Mouse (Mus musculus): ENCODE data around the gene Pisd. TPM values are rescaled to one million over a fixed set of nuclear protein-coding genes. Genes with fewer than 3 reads are reported as not detected.
"Not testable (repeated sequence)": the region's sequence is repeated elsewhere in the genome, so short reads cannot be mapped to it uniquely, and the experiment has no call there.

Gene Pisd
- total RNA-seq, 1 experiment from 2014 or later: 19.7 TPM

DNA sequence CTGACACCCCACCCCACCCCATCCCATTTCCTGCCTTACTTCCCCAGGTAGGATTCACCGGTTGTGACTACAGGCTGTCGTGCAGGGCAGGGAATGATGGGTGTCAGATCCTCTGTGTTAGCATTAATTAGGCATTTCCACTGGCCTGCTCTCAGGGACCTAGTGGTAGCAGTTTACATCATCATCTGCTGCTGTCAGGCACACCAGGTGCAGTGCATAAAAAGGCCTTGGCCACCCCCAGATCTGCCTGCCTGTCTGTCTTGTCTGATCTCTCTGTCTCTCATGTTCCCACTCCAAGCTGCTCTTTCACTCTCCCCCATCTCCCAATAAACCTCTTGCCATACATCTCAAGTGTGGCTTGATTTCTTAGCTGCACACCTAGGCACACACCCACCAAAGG is 33.7 kb downstream of the Pisd start:
- no peak for ATAC-seq (replicated peaks in 1 of 2; ENCODE audit: insufficient read depth in 1 of 2, low FRiP score in 2 of 2, low TSS enrichment in 1 of 2, low read depth in 1 of 2, poor library complexity in 2 of 2, severe bottlenecking in 2 of 2)

GRCm38 (mm10) chr5:32748936-32749335 is 36.5 kb downstream of the Pisd start:
- no peak for ATAC-seq (replicated peaks in 1 of 2; ENCODE audit: insufficient read depth in 1 of 2, low FRiP score in 2 of 2, low TSS enrichment in 1 of 2, low read depth in 1 of 2, poor library complexity in 2 of 2, severe bottlenecking in 2 of 2)

GRCm38 (mm10) chr5:32747650-32748375 is 37.6 kb downstream of the Pisd start:
- peak; percentile 43; a peak in 2 of 4 replicates for ATAC-seq (replicated peaks in 1 of 2; ENCODE audit: insufficient read depth in 1 of 2, low FRiP score in 2 of 2, low TSS enrichment in 1 of 2, low read depth in 1 of 2, poor library complexity in 2 of 2, severe bottlenecking in 2 of 2)

DNA sequence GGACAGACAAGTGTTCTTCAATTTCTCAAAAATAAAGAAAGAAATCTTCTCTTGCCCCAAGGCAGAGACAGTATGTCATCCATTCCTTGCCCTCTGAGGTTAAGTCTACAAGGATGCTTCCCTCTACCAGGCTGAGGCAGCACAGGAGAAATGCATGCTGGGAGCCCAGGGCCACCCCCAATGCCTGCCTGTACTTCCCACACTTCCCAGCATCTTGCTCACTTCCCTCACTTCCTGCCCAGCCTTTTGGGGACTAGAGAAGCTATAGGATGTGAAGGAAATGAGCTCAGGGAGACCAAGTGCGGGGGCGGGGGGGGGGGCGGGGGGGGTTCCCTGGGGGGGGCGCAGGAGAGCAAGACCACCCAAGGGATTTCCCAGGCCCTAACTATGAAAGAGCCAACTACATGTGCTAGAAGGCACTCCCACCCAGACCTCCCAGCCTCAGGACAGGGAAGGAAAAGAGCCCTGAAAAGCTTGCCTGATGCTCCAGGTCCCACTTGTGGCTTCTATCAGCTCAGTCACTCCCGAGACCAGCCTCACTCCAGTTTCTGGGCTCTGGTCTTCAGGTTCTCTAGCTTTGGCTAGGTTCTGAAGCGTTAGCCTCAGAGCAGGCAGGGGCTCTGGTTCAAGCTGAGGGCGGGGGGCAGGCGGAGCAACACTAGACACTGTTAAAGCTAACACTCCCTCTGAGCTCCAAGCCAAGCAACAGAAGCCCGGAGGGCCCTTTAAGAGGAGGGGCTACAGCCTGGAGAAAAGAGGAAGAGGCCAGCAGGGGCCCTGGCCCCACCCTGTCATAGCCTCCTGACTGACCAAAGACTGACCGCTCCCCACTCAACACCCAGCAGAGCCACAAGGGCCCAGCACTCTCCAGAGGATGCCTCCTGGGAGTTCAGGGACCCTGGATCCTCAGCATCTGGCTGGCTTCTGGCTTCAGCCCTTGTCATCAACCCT is 39.5 kb downstream of the Pisd start:
- ATAC-seq (replicated peaks in 1 of 2; ENCODE audit: insufficient read depth in 1 of 2, low FRiP score in 2 of 2, low TSS enrichment in 1 of 2, low read depth in 1 of 2, poor library complexity in 2 of 2, severe bottlenecking in 2 of 2): peak; percentile 84 to 88

DNA sequence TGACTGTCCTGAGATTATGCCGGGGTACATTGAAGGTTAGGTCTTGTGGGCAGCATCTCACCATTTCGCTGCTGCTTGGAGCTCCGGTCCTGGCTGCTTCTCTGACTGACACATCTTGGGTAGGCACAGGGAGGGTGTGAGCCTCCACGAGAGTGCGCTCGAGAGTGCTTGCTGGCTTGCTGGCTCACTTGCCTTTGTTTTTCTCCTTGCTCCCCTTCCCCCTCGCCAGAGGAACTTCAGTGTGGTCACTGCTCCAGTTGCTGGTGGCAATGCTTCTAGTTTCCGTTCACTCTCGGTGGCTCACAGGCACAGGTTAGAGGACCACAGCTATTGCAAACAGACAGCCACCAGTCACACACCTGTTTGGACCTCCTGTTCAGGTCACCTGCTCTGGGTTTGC is 43.3 kb downstream of the Pisd start:
- ATAC-seq (replicated peaks in 1 of 2; ENCODE audit: insufficient read depth in 1 of 2, low FRiP score in 2 of 2, low TSS enrichment in 1 of 2, low read depth in 1 of 2, poor library complexity in 2 of 2, severe bottlenecking in 2 of 2): peak; percentile 24 to 31; a peak in 3 of 4 replicates

- peak; percentile 9 to 13; a peak in 2 of 4 replicates for ATAC-seq (replicated peaks in 1 of 2; ENCODE audit: insufficient read depth in 1 of 2, low FRiP score in 2 of 2, low TSS enrichment in 1 of 2, low read depth in 1 of 2, poor library complexity in 2 of 2, severe bottlenecking in 2 of 2)
Observed at GRCm38 (mm10) chr5:32741377-32741776, 44.1 kb downstream of the Pisd start.

- peak; percentile 10 to 23; a peak in 1 of 4 replicates for ATAC-seq (replicated peaks in 1 of 2; ENCODE audit: insufficient read depth in 1 of 2, low FRiP score in 2 of 2, low TSS enrichment in 1 of 2, low read depth in 1 of 2, poor library complexity in 2 of 2, severe bottlenecking in 2 of 2)
Observed at GRCm38 (mm10) chr5:32740850-32741249, 44.6 kb downstream of the Pisd start.

GRCm38 (mm10) chr5:32740138-32740537 is 45.3 kb downstream of the Pisd start:
- peak in 1 of 2 experiments; percentile 20; a peak in 1 of 4 replicates for ATAC-seq (replicated peaks in 1 of 2; ENCODE audit: insufficient read depth in 1 of 2, low FRiP score in 2 of 2, low TSS enrichment in 1 of 2, low read depth in 1 of 2, poor library complexity in 2 of 2, severe bottlenecking in 2 of 2)

DNA sequence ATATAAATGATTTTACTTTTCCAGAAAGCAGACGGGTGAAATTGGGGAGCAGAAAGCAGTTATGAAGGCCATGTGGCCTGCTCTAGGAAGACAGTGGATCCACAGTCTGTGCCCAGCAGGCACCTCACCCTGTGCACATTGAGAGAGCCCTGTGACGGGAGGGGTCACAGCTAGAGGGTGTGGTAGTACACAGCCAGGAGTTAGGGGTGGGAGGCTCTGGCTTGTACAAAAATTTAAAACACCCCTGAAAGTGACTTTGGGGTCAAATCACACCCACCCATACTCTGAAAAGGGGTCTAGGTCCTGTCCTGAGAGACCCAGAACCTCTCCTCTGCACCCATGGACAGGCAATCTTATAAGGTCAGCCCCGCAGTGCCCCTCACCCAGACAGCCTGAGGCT is 48.7 kb downstream of the Pisd start:
- ATAC-seq (replicated peaks in 1 of 2; ENCODE audit: insufficient read depth in 1 of 2, low FRiP score in 2 of 2, low TSS enrichment in 1 of 2, low read depth in 1 of 2, poor library complexity in 2 of 2, severe bottlenecking in 2 of 2): not testable (repeated sequence)

- no peak for ATAC-seq (replicated peaks in 1 of 2; ENCODE audit: insufficient read depth in 1 of 2, low FRiP score in 2 of 2, low TSS enrichment in 1 of 2, low read depth in 1 of 2, poor library complexity in 2 of 2, severe bottlenecking in 2 of 2)
Observed at GRCm38 (mm10) chr5:32735779-32736178, 49.7 kb downstream of the Pisd start.

- peak; percentile 43 to 65 for ATAC-seq (replicated peaks in 1 of 2; ENCODE audit: insufficient read depth in 1 of 2, low FRiP score in 2 of 2, low TSS enrichment in 1 of 2, low read depth in 1 of 2, poor library complexity in 2 of 2, severe bottlenecking in 2 of 2)
Observed at GRCm38 (mm10) chr5:32733892-32734291, 51.6 kb downstream of the Pisd start.

DNA sequence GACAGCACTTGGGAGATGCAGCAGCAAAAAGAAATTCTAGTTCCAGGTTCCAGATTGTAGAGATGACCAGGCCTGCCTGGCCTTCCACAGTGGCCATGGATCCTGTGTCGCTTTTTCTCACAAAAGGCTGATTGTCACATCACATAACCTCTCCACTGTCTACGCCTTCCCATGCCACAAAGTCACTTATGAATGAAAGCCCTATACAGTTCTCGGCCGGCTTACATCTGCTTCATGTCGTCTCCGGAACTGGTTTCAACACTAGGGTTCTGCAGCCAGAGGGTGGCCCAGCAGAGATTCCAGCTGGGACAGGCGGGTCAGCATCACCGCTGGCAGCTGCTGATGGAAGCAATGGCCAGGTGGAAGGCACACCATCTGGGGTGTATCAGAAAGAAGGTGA is 56.6 kb downstream of the Pisd start:
- peak; percentile 33 to 44; a peak in 1 of 4 replicates for ATAC-seq (replicated peaks in 1 of 2; ENCODE audit: insufficient read depth in 1 of 2, low FRiP score in 2 of 2, low TSS enrichment in 1 of 2, low read depth in 1 of 2, poor library complexity in 2 of 2, severe bottlenecking in 2 of 2)

DNA sequence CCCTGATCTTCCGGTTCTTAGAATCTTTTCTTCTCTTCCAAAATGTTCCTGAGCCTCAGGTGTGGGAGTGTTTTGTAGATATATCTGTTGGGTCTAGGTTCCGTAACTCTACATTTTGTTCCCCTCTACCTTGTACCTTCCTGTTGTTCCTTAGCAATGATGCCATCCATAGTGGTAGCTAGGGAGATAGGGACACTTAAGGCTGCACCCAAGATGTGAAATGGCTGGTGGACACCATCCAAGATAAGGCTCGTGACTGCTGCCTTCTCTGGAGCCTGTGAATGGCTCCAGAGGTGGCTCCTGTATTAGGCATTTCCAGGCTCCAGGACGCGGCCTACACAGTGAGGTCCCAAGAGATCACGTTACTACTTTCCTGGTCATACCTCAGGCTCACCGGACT is 57.1 kb downstream of the Pisd start:
- ATAC-seq (replicated peaks in 1 of 2; ENCODE audit: insufficient read depth in 1 of 2, low FRiP score in 2 of 2, low TSS enrichment in 1 of 2, low read depth in 1 of 2, poor library complexity in 2 of 2, severe bottlenecking in 2 of 2): peak in 1 of 2 experiments; percentile 51; a peak in 2 of 4 replicates

GRCm38 (mm10) chr5:32725397-32725796 is 60.0 kb downstream of the Pisd start:
- not testable (repeated sequence) for ATAC-seq (replicated peaks in 1 of 2; ENCODE audit: insufficient read depth in 1 of 2, low FRiP score in 2 of 2, low TSS enrichment in 1 of 2, low read depth in 1 of 2, poor library complexity in 2 of 2, severe bottlenecking in 2 of 2)

DNA sequence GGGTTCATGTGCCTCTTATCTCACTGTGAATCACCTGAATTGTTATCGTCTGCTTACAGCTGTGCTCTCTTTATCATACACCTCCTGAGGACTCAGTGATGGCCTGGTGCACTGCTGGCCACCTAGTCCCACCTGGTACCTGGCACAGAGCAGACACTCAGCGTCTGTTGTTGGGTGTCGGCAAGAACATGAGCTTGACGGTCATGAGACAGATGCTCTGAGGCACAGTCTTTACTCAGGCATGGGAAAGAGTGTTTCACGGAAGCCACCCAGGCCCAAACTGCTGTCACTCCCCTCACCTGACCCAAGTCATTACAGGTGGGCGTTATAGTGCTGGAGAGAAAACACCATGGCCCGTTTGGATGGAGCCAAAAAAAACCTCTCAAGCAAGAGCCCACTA is 61.5 kb downstream of the Pisd start:
- no peak for ATAC-seq (replicated peaks in 1 of 2; ENCODE audit: insufficient read depth in 1 of 2, low FRiP score in 2 of 2, low TSS enrichment in 1 of 2, low read depth in 1 of 2, poor library complexity in 2 of 2, severe bottlenecking in 2 of 2)

DNA sequence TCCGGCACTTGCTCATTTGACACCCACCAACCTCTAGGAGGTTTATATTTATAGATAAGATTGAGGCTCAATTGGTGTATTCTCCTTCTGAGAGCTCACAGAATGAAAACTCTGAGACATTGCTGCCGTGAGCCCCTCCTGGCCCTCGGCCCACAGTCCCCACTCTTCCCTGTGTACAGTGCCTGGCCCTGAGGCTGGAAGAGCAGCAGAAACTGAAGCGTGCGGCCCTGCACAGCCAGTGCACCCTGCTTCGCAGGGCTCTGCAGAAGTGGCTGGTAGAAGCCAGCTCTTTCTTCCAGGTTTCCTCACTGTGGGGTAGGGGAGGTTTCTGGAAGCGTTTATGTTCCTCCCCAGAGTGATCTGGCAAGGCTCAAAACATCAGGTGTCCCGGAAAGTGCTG is 62.7 kb downstream of the Pisd start:
- ATAC-seq (replicated peaks in 1 of 2; ENCODE audit: insufficient read depth in 1 of 2, low FRiP score in 2 of 2, low TSS enrichment in 1 of 2, low read depth in 1 of 2, poor library complexity in 2 of 2, severe bottlenecking in 2 of 2): peak; percentile 65 to 66; a peak in 2 of 4 replicates

DNA sequence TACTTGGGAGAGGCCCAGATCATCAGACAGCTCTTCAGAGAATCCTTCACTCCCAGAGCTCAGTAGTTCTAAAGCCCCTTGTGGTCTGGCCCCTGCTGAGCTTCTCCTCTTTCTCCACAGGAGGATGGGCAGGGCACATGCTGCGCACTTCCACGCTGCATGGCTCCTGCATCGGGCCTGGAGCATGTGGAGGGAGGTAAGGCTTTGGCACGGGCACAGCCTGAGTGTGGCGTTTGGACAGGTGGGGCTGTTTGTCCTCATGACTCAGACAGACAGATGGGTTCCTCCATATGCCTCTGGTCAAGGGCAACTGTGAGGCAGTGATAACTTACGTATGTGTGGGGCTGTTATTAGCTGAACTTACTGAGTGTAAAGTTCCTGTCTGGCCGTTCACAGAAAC is 63.2 kb downstream of the Pisd start:
- no peak for ATAC-seq (replicated peaks in 1 of 2; ENCODE audit: insufficient read depth in 1 of 2, low FRiP score in 2 of 2, low TSS enrichment in 1 of 2, low read depth in 1 of 2, poor library complexity in 2 of 2, severe bottlenecking in 2 of 2)

DNA sequence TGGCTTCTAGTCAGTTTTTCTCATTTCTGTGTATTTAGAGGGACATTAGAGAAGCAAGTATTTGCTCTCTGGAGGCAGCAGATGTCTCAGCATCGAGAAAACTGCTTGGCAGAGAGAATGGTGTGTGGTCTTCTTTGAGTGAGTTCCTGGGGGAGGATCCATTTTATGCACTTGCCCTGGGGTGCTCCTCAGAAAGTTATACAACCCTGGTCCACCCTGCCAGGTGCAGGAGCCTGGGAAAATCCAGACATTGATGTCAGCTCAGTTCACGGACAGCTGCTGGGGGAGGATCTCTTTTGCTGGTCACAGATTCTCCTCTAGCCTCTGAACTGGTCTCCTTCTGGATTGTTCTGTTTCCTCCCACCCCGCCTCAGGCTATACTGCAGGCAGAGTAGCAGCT is 64.1 kb downstream of the Pisd start:
- ATAC-seq (replicated peaks in 1 of 2; ENCODE audit: insufficient read depth in 1 of 2, low FRiP score in 2 of 2, low TSS enrichment in 1 of 2, low read depth in 1 of 2, poor library complexity in 2 of 2, severe bottlenecking in 2 of 2): no peak
